ENCODE assay signal across 8 mouse cellular contexts in the genomic region with DNA sequence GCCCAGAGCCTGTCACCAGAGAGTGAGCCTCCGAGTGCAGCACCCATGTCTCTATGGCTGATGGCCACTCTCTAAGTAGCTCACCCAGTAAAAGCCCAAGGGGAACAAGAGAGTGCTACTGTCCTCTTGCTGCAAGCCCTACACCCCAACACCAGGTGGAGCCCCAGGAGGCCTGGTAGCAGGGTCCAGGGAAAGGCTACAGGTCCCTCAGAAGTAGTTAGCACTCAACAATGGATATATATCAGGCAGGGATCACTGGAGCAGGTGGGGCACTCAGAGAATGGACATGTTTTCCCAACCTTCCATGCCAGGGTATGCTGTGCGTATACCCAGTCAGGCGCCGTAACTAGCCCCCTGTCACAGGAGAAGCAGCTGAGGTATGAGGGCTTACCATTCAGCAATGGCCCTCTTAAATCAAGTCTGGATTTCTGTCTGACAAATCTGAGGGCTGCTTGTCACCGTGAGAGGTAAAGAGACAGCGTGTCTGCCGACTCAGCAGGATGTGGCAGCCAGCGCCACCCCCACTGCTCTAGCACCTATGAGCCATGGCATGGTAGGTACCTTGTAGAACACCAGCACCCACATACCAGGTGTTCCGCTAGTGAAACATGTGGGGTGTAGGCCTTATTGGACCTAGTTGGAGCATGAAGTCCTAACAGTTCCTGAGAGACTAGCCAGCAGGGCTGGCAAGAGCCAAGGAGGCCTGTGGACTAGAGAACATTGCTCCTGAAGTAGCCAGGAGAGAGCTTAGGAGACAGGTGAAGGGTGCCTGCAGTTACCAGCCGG. TPM values are rescaled to one million over a fixed set of nuclear protein-coding genes. Genes with fewer than 3 reads are reported as not detected.
DNase-seq lines count a peak whose midpoint lies in the region; ATAC-seq and TF ChIP-seq lines count a peak whose summit lies in the region.

No protein-coding gene starts in this region.

- H3K9ac ChIP-seq in liver, embryonic 14.5 days (replicated peaks): no peak overlapping the region
- H3K9ac ChIP-seq in liver, embryonic 11.5 days (ENCODE audit: low read depth, low read length): no peak overlapping the region
- peak overlapping the region; percentile 35; the same call in 1 of the 2 replicates for H3K9ac ChIP-seq in forebrain, embryonic 15.5 days (replicated peaks)
- peak overlapping the region; percentile 40; the same call in 1 of the 2 replicates for H3K9ac ChIP-seq in intestine, embryonic 16.5 days (ENCODE audit: low read depth, low read length)

- H3K4me3 ChIP-seq in liver, embryonic 14.5 days (ENCODE audit: insufficient read depth in 1 of 2, low read depth in 2 of 2, low read length in 2 of 2): no peak overlapping the region
- no peak overlapping the region for H3K4me3 ChIP-seq in liver, embryonic 11.5 days (ENCODE audit: low read depth, low read length)
- H3K4me3 ChIP-seq in forebrain, embryonic 15.5 days: no peak overlapping the region
- no peak overlapping the region for H3K4me3 ChIP-seq in intestine, embryonic 16.5 days (ENCODE audit: low read length)

- no peaks in the 10 kb centered on the region for H3K27me3 ChIP-seq in liver, embryonic 14.5 days (ENCODE audit: control insufficient read depth, insufficient read depth, low read length)
- H3K27me3 ChIP-seq in liver, embryonic 11.5 days (replicated peaks; ENCODE audit: control insufficient read depth, insufficient read depth, low read length): no peaks in the 10 kb centered on the region
- no peaks in the 10 kb centered on the region for H3K27me3 ChIP-seq in Patski
- H3K27me3 ChIP-seq in forebrain, embryonic 15.5 days: no peaks in the 10 kb centered on the region
- no peaks in the 10 kb centered on the region for H3K27me3 ChIP-seq in intestine, embryonic 16.5 days (replicated peaks; ENCODE audit: control insufficient read depth, insufficient read depth, low read length)

- 71% methylated on average over 10 of the region's 10 CpGs for WGBS in liver, embryonic 14.5 days (ENCODE audit: insufficient replicate concordance)
- WGBS in liver, embryonic 11.5 days: 87% methylated on average over 10 of the region's 10 CpGs
- WGBS in forebrain, embryonic 15.5 days: 88% methylated on average over 10 of the region's 10 CpGs
- WGBS in intestine, embryonic 16.5 days: 90% methylated on average over 10 of the region's 10 CpGs

- DNase-seq in liver, embryonic 14.5 days (ENCODE audit: low read depth in 3 of 3, low spot score in 3 of 3): no peak
- DNase-seq in liver, embryonic 11.5 days (ENCODE audit: low spot score): no peak
- no peak for DNase-seq in Patski (ENCODE audit: low read depth, low spot score)
- DNase-seq in thymus, postnatal 4 days: peak; percentile 72
- DNase-seq in layer of hippocampus, postnatal 36 days: no peak

- POLR2A ChIA-PET in Patski (lab: Charles Lee): no interaction called here

- CTCF ChIA-PET in Patski (lab: Charles Lee): interaction anchor here (1.2 kb wide), 1 partner anchor 14 kb away, joined by 3 read pairs; no protein-coding TSS in a partner anchor

- no peaks in the 10 kb centered on the region for H3K9me3 ChIP-seq in liver, embryonic 14.5 days (ENCODE audit: control insufficient read depth, low read length)
- H3K9me3 ChIP-seq in liver, embryonic 11.5 days (ENCODE audit: control insufficient read depth, low read length): no peaks in the 10 kb centered on the region
- no peaks in the 10 kb centered on the region for H3K9me3 ChIP-seq in forebrain, embryonic 15.5 days
- H3K9me3 ChIP-seq in intestine, embryonic 16.5 days (ENCODE audit: control insufficient read depth, low read length): no peaks in the 10 kb centered on the region

- H3K36me3 ChIP-seq in liver, embryonic 14.5 days (replicated peaks; ENCODE audit: control insufficient read depth, insufficient read depth, low read depth): no peaks in the 10 kb centered on the region
- H3K36me3 ChIP-seq in liver, embryonic 11.5 days (ENCODE audit: control insufficient read depth, insufficient read depth, low read length): no peaks in the 10 kb centered on the region
- H3K36me3 ChIP-seq in forebrain, embryonic 15.5 days: no peaks in the 10 kb centered on the region
- no peaks in the 10 kb centered on the region for H3K36me3 ChIP-seq in intestine, embryonic 16.5 days (ENCODE audit: control insufficient read depth, insufficient read depth, low read length)

- in situ Hi-C loops in Patski (cut with MboI; ENCODE audit: low pct_unique_long_range_greater_than_20kb): no loop called here

- peaks cover 8 to 11% of the 10 kb centered on the region in 2 experiments for H3K4me1 ChIP-seq in liver, embryonic 14.5 days (replicated peaks; ENCODE audit: control insufficient read depth in 2 of 2, insufficient read depth in 2 of 2, low read length in 1 of 2)
- peaks cover 17% of the 10 kb centered on the region for H3K4me1 ChIP-seq in liver, embryonic 11.5 days (replicated peaks; ENCODE audit: control insufficient read depth, insufficient read depth, low read length)
- peaks cover 46% of the 10 kb centered on the region for H3K4me1 ChIP-seq in forebrain, embryonic 15.5 days
- peaks cover 28% of the 10 kb centered on the region for H3K4me1 ChIP-seq in intestine, embryonic 16.5 days (ENCODE audit: control insufficient read depth, insufficient read depth, low read length)

- H3K27ac ChIP-seq in liver, embryonic 14.5 days: no peak overlapping the region
- no peak overlapping the region for H3K27ac ChIP-seq in liver, embryonic 11.5 days (ENCODE audit: low read depth, low read length)
- H3K27ac ChIP-seq in forebrain, embryonic 15.5 days (replicated peaks): peak overlapping the region; percentile 73
- H3K27ac ChIP-seq in intestine, embryonic 16.5 days (ENCODE audit: low read length): peak overlapping the region; percentile 65

- TF ChIP-seq CTCF in liver, embryonic 14.5 days (IDR thresholded peaks at IDR 0.05; ENCODE audit: low read depth): peak; percentile 65
- TF ChIP-seq CTCF in Patski (IDR thresholded peaks at IDR 0.05): no peak

- no peak overlapping the region for H3K4me2 ChIP-seq in liver, embryonic 14.5 days (ENCODE audit: low read depth)
- H3K4me2 ChIP-seq in liver, embryonic 11.5 days: no peak overlapping the region
- H3K4me2 ChIP-seq in forebrain, embryonic 15.5 days (replicated peaks): no peak overlapping the region
- no peak overlapping the region for H3K4me2 ChIP-seq in intestine, embryonic 16.5 days (ENCODE audit: low read depth, low read length)

- no peak for ATAC-seq in liver, embryonic 14.5 days (ENCODE audit: insufficient read depth)
- ATAC-seq in liver, embryonic 11.5 days (replicated peaks; ENCODE audit: low FRiP score): no peak
- ATAC-seq in Patski: peak; percentile 11
- ATAC-seq in forebrain, embryonic 15.5 days (replicated peaks): no peak
- ATAC-seq in intestine, embryonic 16.5 days: no peak
- peak; percentile 51 for ATAC-seq in megakaryocyte progenitor cell, adult 5-6 weeks (replicated peaks; ENCODE audit: poor library complexity)

- TF ChIP-seq EP300 in liver, embryonic 14.5 days (IDR thresholded peaks at IDR 0.05; ENCODE audit: low read depth): no peak

RNA-seq across cellular contexts. Expression of a gene that starts 42.9 kb away (rescaled TPM):
- polyA plus RNA-seq in liver, embryonic 14.5 days (2012; rRNA removed): 1.0 and 1.1 TPM in 2 replicates
- 0.85 and 1.2 TPM in 2 replicates for polyA plus RNA-seq in liver, embryonic 14.5 days (2014; fragmentation: Nextera tagmentation; extraction: Ambion mirVana)
- 3.4 and 3.5 TPM in 2 replicates for polyA plus RNA-seq in liver, embryonic 11.5 days (2014; fragmentation: Nextera tagmentation; extraction: Ambion mirVana)
- 3.6 TPM for polyA plus RNA-seq in Patski (2021)
- 8.8 and 8.9 TPM in 2 replicates for polyA plus RNA-seq in forebrain, embryonic 15.5 days (2015; fragmentation: Nextera tagmentation; extraction: Ambion mirVana)
- polyA plus RNA-seq in intestine, embryonic 16.5 days (2015; fragmentation: Nextera tagmentation; extraction: Ambion mirVana): 3.6 and 4.3 TPM in 2 replicates
- total RNA-seq in megakaryocyte progenitor cell, adult 5-6 weeks (2015): 0.47 and 0.81 TPM in 2 replicates
- total RNA-seq in megakaryocyte progenitor cell, adult 5-6 weeks (2017): 1.7 and 3.6 TPM in 2 replicates
- 10 to 100 TPM; 11.6 to 12.6 TPM for total RNA-seq in layer of hippocampus, postnatal 36 days (2021)

RNA-seq across cellular contexts. Expression of a gene that starts 43.1 kb away (rescaled TPM):
- 39.6 and 50.8 TPM in 2 replicates for polyA plus RNA-seq in liver, embryonic 14.5 days (2012; rRNA removed)
- 95.1 and 97.7 TPM in 2 replicates for polyA plus RNA-seq in liver, embryonic 14.5 days (2014; fragmentation: Nextera tagmentation; extraction: Ambion mirVana)
- polyA plus RNA-seq in liver, embryonic 11.5 days (2014; fragmentation: Nextera tagmentation; extraction: Ambion mirVana): 163 and 168 TPM in 2 replicates
- 91.9 TPM for polyA plus RNA-seq in Patski (2021)
- polyA plus RNA-seq in forebrain, embryonic 15.5 days (2015; fragmentation: Nextera tagmentation; extraction: Ambion mirVana): 127 TPM in 2 replicates
- polyA plus RNA-seq in intestine, embryonic 16.5 days (2015; fragmentation: Nextera tagmentation; extraction: Ambion mirVana): 211 and 216 TPM in 2 replicates
- 123 and 145 TPM in 2 replicates for total RNA-seq in megakaryocyte progenitor cell, adult 5-6 weeks (2015)
- 118 and 126 TPM in 2 replicates for total RNA-seq in megakaryocyte progenitor cell, adult 5-6 weeks (2017)
- 10 to 100 TPM; 65.6 to 68.8 TPM for total RNA-seq in layer of hippocampus, postnatal 36 days (2021)

Comparison
In these comparisons a context has a peak if more than half of its experiments do, and no peak if none do; other contexts are left out.
1. ATAC-seq: peak in Patski (single experiment) and megakaryocyte progenitor cell, adult 5-6 weeks (single experiment); none in liver, embryonic 14.5 days (single experiment), liver, embryonic 11.5 days (single experiment), forebrain, embryonic 15.5 days (single experiment) and intestine, embryonic 16.5 days (single experiment).
2. H3K27ac ChIP-seq: peak in forebrain, embryonic 15.5 days (single experiment) and intestine, embryonic 16.5 days (single experiment); none in liver, embryonic 14.5 days (single experiment) and liver, embryonic 11.5 days (single experiment).
3. H3K9ac ChIP-seq: peak in forebrain, embryonic 15.5 days (single experiment) and intestine, embryonic 16.5 days (single experiment); none in liver, embryonic 14.5 days (single experiment) and liver, embryonic 11.5 days (single experiment).